Mouse (Mus musculus) CH12.LX (cell line): ENCODE data around the gene Lrrc31.

ENCODE experiments used
- JUN ChIP-seq: IDR thresholded peaks from 2 replicates; pipeline ENCODE4 v1.6.1; 2011; ENCODE audit warnings: low read depth, mild to moderate bottlenecking, low read length, improper control_type of control experiment, moderate library complexity; ENCODE audit not compliant: insufficient read depth
- MAFK ChIP-seq: IDR thresholded peaks from 2 replicates; pipeline ENCODE4 v1.6.1; 2011; ENCODE audit warnings: low read length, improper control_type of control experiment; ENCODE audit not compliant: insufficient replicate concordance
- MAX ChIP-seq: IDR thresholded peaks from 2 replicates; pipeline ENCODE4 v1.6.1; 2011; ENCODE audit warnings: low read length, improper control_type of control experiment
- TBP ChIP-seq: conservative IDR thresholded peaks from 2 replicates; pipeline ENCODE4 v1.6.1; 2011; ENCODE audit warnings: low read depth, low read length, improper control_type of control experiment
- UBTF ChIP-seq: IDR thresholded peaks from 2 replicates; pipeline ENCODE4 v1.6.1; 2012; ENCODE audit warnings: low read depth, mild to moderate bottlenecking, inconsistent platforms, low read length, improper control_type of control experiment, moderate library complexity
- USF2 ChIP-seq: conservative IDR thresholded peaks from 2 replicates; pipeline ENCODE4 v1.6.1; 2011; ENCODE audit warnings: low read depth, low read length, improper control_type of control experiment

- TF ChIP-seq USF2 (no peak), UBTF (no peak), MAX (no peak), MAFK (no peak), JUN (no peak), TBP (no peak)
These were observed 48.7 kb upstream of the Lrrc31 start for GRCm38 (mm10) chr3:30748316-30748715.
